9 mouse cellular contexts compared by ENCODE assay signal in genomic region chr1:99774144-99774543, GRCm38 (mm10). TPM values are rescaled to one million over a fixed set of nuclear protein-coding genes. Genes with fewer than 3 reads are reported as not detected.
A peak's percentile ranks its signal among the peaks of the same experiment; 100 is the strongest.
DNase-seq lines count a peak whose midpoint lies in the region; ATAC-seq and TF ChIP-seq lines count a peak whose summit lies in the region.
"Had no signal": no experiment of that assay in that cellular context is flagged by ENCODE, and none has a peak within 500 bp of the region (broad histone marks: within the 10 kb centered on the region; RNA-seq: fewer than 3 reads in every experiment).

No protein-coding gene starts in this region.

- no peak for TF ChIP-seq POLR2A in limb, embryonic 14.5 days (IDR thresholded peaks at IDR 0.05; ENCODE audit: borderline replicate concordance, extremely low read depth, insufficient read depth, insufficient read length)

- no peak overlapping the region for H3K4me2 ChIP-seq in kidney, embryonic 15.5 days
- no peak overlapping the region for H3K4me2 ChIP-seq in hindbrain, embryonic 11.5 days (replicated peaks; ENCODE audit: low read depth, low read length)
- no peak overlapping the region for H3K4me2 ChIP-seq in limb, embryonic 14.5 days (replicated peaks; ENCODE audit: low read depth, low read length, severe bottlenecking)
- H3K4me2 ChIP-seq: heart, embryonic 13.5 days had no signal

- H3K9me3 ChIP-seq in kidney, embryonic 15.5 days (replicated peaks), result no peaks in the 10 kb centered on the region
- no peaks in the 10 kb centered on the region for H3K9me3 ChIP-seq in hindbrain, embryonic 11.5 days (ENCODE audit: control insufficient read depth, low read length)
- no peaks in the 10 kb centered on the region for H3K9me3 ChIP-seq in limb, embryonic 14.5 days (ENCODE audit: control insufficient read depth, low read length)
- H3K9me3 ChIP-seq: heart, embryonic 13.5 days had no signal

- DNase-seq in kidney, postnatal 25 days, result no peak
- DNase-seq in brain, adult 2 months (ENCODE audit: low read depth, low spot score), result peak; percentile 84
- DNase-seq in hindbrain, embryonic 11.5 days (ENCODE audit: low spot score), result peak; percentile 46
- peak; percentile 40 for DNase-seq in limb, embryonic 14.5 days (ENCODE audit: low spot score)
- peak; percentile 8 for DNase-seq in splenic B cell, adult 2 months (ENCODE audit: low read depth, low spot score)
- no peak for DNase-seq in MN1 (ENCODE audit: low spot score)
- DNase-seq in thymus, postnatal 25 days, result no peak

- H3K9ac ChIP-seq in kidney, embryonic 15.5 days, result no peak overlapping the region
- no peak overlapping the region for H3K9ac ChIP-seq in hindbrain, embryonic 11.5 days (ENCODE audit: low read depth, low read length)
- H3K9ac ChIP-seq in limb, embryonic 14.5 days (ENCODE audit: low read depth, low read length, severe bottlenecking), result no peak overlapping the region
- H3K9ac ChIP-seq: heart, embryonic 13.5 days had no signal

- H3K4me3 ChIP-seq in kidney, embryonic 15.5 days (replicated peaks), result no peak overlapping the region
- no peak overlapping the region for H3K4me3 ChIP-seq in hindbrain, embryonic 11.5 days (ENCODE audit: low read depth, low read length)
- no peak overlapping the region for H3K4me3 ChIP-seq in limb, embryonic 14.5 days (replicated peaks; ENCODE audit: low read length)
- H3K4me3 ChIP-seq: heart, embryonic 13.5 days had no signal

- H3K27ac ChIP-seq in kidney, embryonic 15.5 days, result no peak overlapping the region
- no peak overlapping the region for H3K27ac ChIP-seq in hindbrain, embryonic 11.5 days (ENCODE audit: low read depth, low read length)
- no peak overlapping the region for H3K27ac ChIP-seq in limb, embryonic 14.5 days (replicated peaks; ENCODE audit: low read depth, low read length)
- H3K27ac ChIP-seq: heart, embryonic 13.5 days had no signal

- 0 out of 2 replicates have a peak, but pooled peaks have one; percentile 43 for ATAC-seq in kidney, embryonic 15.5 days (replicated peaks; ENCODE audit: low FRiP score)
- ATAC-seq in hindbrain, embryonic 11.5 days (ENCODE audit: low FRiP score), result peak; percentile 22; the same call in 1 of the 2 replicates
- ATAC-seq in limb, embryonic 14.5 days (ENCODE audit: low FRiP score, low read depth), result no peak

- H3K4me1 ChIP-seq in kidney, embryonic 15.5 days, result no peaks in the 10 kb centered on the region
- H3K4me1 ChIP-seq in hindbrain, embryonic 11.5 days (replicated peaks; ENCODE audit: control insufficient read depth, insufficient read depth, low read length), result no peaks in the 10 kb centered on the region
- no peaks in the 10 kb centered on the region for H3K4me1 ChIP-seq in limb, embryonic 14.5 days (ENCODE audit: control insufficient read depth, insufficient read depth, low read length)
- H3K4me1 ChIP-seq: heart, embryonic 13.5 days had no signal

- 4% methylated on average over 4 of the region's 4 CpGs for WGBS in kidney, embryonic 15.5 days
- WGBS in hindbrain, embryonic 11.5 days, result 7% methylated on average over 4 of the region's 4 CpGs
- WGBS in limb, embryonic 14.5 days, result 4% methylated on average over 4 of the region's 4 CpGs

- H3K36me3 ChIP-seq in kidney, embryonic 15.5 days, result no peaks in the 10 kb centered on the region
- H3K36me3 ChIP-seq in hindbrain, embryonic 11.5 days (ENCODE audit: control insufficient read depth, insufficient read depth, low read length), result no peaks in the 10 kb centered on the region
- no peaks in the 10 kb centered on the region for H3K36me3 ChIP-seq in limb, embryonic 14.5 days (ENCODE audit: control insufficient read depth, insufficient read depth, low read length)
- no peaks in the 10 kb centered on the region for H3K36me3 ChIP-seq in splenic B cell, adult 2 months (ENCODE audit: control insufficient read depth, insufficient read depth, low read length, poor library complexity, severe bottlenecking)
- H3K36me3 ChIP-seq: heart, embryonic 13.5 days had no signal

- H3K27me3 ChIP-seq in kidney, embryonic 15.5 days, result no peaks in the 10 kb centered on the region
- H3K27me3 ChIP-seq in hindbrain, embryonic 11.5 days (ENCODE audit: control insufficient read depth, insufficient read depth, low read length), result no peaks in the 10 kb centered on the region
- no peaks in the 10 kb centered on the region for H3K27me3 ChIP-seq in limb, embryonic 14.5 days (ENCODE audit: control insufficient read depth, insufficient read depth, low read length)
- no peaks in the 10 kb centered on the region for H3K27me3 ChIP-seq in splenic B cell, adult 2 months (ENCODE audit: control insufficient read depth, insufficient read depth, low read length, poor library complexity, severe bottlenecking)
- H3K27me3 ChIP-seq: heart, embryonic 13.5 days had no signal

RNA-seq across cellular contexts. Expression of gene Cntnap5b, which starts 1.6 kb away (rescaled TPM):
- not detected in 2 replicates for polyA plus RNA-seq in kidney, embryonic 15.5 days (2015; fragmentation: Nextera tagmentation; extraction: Ambion mirVana)
- 0.28 and 0.39 TPM in 2 replicates for polyA plus RNA-seq in hindbrain, embryonic 11.5 days (2014; fragmentation: Nextera tagmentation; extraction: Ambion mirVana)
- polyA plus RNA-seq in limb, embryonic 14.5 days (2012; rRNA removed), result 0.03 TPM in 1 of 2 replicates, not detected in the other
- polyA plus RNA-seq in limb, embryonic 14.5 days (2014; fragmentation: Nextera tagmentation; extraction: Ambion mirVana), result not detected in 2 replicates
- polyA plus RNA-seq: heart, embryonic 13.5 days had no signal

Comparison
In these comparisons a context has a peak if more than half of its experiments do, and no peak if none do; other contexts are left out.
1. DNase-seq: peak in brain, adult 2 months (single experiment), hindbrain, embryonic 11.5 days (single experiment), limb, embryonic 14.5 days (single experiment) and splenic B cell, adult 2 months (single experiment); none in kidney, postnatal 25 days (0 of 2), MN1 (single experiment) and thymus, postnatal 25 days (single experiment).